ENCODE assay signal across 8 mouse cellular contexts in the genomic region with DNA sequence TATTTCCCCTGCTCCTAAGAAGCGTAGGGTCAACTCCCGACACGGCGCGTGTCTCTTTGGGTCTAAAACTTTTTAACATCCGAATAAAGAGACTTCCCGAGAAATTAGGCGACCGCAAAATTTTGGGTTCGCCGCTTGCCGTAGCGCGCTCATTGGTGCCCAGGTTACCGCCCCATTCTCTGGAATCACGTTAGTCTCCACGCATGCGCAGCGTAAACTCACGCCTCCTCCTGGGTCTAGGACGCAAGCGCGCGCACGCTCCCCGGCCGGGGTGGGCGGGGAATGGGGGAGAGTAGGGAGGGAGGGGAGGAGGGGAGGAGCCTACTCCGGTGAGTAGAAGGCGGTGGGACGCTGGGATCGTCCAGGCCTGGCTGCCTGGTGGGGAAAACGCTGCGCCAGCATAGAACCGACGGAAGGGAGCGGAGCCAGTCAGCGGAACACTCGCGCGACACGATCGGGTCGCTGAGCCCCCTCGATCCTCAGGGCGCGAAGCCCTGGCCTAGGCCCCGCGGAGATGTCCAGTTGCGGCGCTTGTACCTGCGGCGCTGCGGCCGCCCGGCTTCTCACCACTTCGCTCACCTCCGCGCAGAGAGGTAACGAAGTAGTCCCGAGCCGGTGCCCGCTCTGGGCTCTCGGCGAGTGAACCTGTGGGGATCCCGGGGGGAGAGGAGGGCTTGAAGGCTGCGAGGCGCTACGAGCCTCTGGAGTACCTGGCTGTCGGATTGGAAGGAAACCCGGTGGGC. TPM values are rescaled to one million over a fixed set of nuclear protein-coding genes. Genes with fewer than 3 reads are reported as not detected.
DNase-seq lines count a peak whose midpoint lies in the region; ATAC-seq and TF ChIP-seq lines count a peak whose summit lies in the region.

Gene Clpx (plus strand): TSS at position 288 of the 743 bp plus-strand sequence.

- ATAC-seq in common myeloid progenitor, adult 5-6 weeks (replicated peaks; ENCODE audit: low read depth, poor library complexity, severe bottlenecking) = peak; percentile 96
- ATAC-seq in hindbrain, postnatal 0 days = peak; percentile 98
- peak; percentile 96 for ATAC-seq in megakaryocyte, adult 5-6 weeks (ENCODE audit: poor library complexity, severe bottlenecking)

- no peaks in the 10 kb centered on the region for H3K27me3 ChIP-seq in hindbrain, postnatal 0 days (ENCODE audit: insufficient read depth, low read length)

- intact Hi-C loops in gastrocnemius, adult 2 months (cut with DNase I) = no loop called here
- intact Hi-C loops in left cerebral cortex, adult 2 months (cut with DNase I) = no loop called here

- DNase-seq in ZHBTc4 (ENCODE audit: low read depth, low spot score) = peak; percentile 100
- DNase-seq in gastrocnemius, adult 2 months = peak; percentile 99
- DNase-seq in hindbrain, postnatal 0 days (ENCODE audit: low spot score) = peak; percentile 100
- peak; percentile 98 for DNase-seq in left cerebral cortex, adult 2 months (ENCODE audit: extremely low spot score in 1 of 2, low spot score in 2 of 2)
- DNase-seq in right cerebral cortex, adult 2 months (ENCODE audit: low spot score in 2 of 2) = peak; percentile 96 to 99
- peak; percentile 99 for DNase-seq in urinary bladder, postnatal 14 days (ENCODE audit: low spot score)

- peaks cover 5% of the 10 kb centered on the region; the same call in 1 of the 2 replicates for H3K4me1 ChIP-seq in hindbrain, postnatal 0 days (ENCODE audit: insufficient read depth, low read length)

- peak within 1 kb of the TSS; percentile 82 for H3K4me3 ChIP-seq in gastrocnemius, adult 2 months
- peak within 1 kb of the TSS; percentile 84 for H3K4me3 ChIP-seq in hindbrain, postnatal 0 days (ENCODE audit: low read length)
- peak within 1 kb of the TSS; percentile 90 for H3K4me3 ChIP-seq in left cerebral cortex, adult 2 months

- peak within 1 kb of the TSS; percentile 94 for H3K4me2 ChIP-seq in hindbrain, postnatal 0 days (ENCODE audit: low read depth, low read length)

- peak within 1 kb of the TSS; percentile 91 for H3K9ac ChIP-seq in hindbrain, postnatal 0 days (replicated peaks; ENCODE audit: low read length)

- TF ChIP-seq CTCF in gastrocnemius, adult 2 months (IDR thresholded peaks at IDR 0.05) = peak; percentile 4; the same call in 1 of the 2 replicates
- TF ChIP-seq CTCF in hindbrain, postnatal 0 days (IDR thresholded peaks at IDR 0.05; ENCODE audit: low read depth) = peak; percentile 36
- TF ChIP-seq CTCF in left cerebral cortex, adult 2 months (IDR thresholded peaks at IDR 0.05) = no peak; the same call in 1 of the 2 replicates

- no peaks in the 10 kb centered on the region for H3K36me3 ChIP-seq in hindbrain, postnatal 0 days (ENCODE audit: insufficient read depth, low read length)

- peak within 1 kb of the TSS; percentile 96 for H3K27ac ChIP-seq in gastrocnemius, adult 2 months
- H3K27ac ChIP-seq in hindbrain, postnatal 0 days = peak within 1 kb of the TSS; percentile 86
- H3K27ac ChIP-seq in left cerebral cortex, adult 2 months = peak within 1 kb of the TSS; percentile 84

- WGBS in hindbrain, postnatal 0 days = under 1% methylated on average over 71 of the region's 71 CpGs

- no peaks in the 10 kb centered on the region for H3K9me3 ChIP-seq in hindbrain, postnatal 0 days (ENCODE audit: low read length)

RNA-seq across cellular contexts. Expression of gene Clpx, which starts in this region (rescaled TPM):
- total RNA-seq in common myeloid progenitor, adult 5-6 weeks (2017) = 50.2 and 53.4 TPM in 2 replicates
- 10 to 100 TPM; 54.0 to 72.6 TPM for total RNA-seq in gastrocnemius, adult 2 months (2021)
- 22.7 and 23.3 TPM in 2 replicates for total RNA-seq in hindbrain, postnatal 0 days (2014; rRNA removed)
- polyA plus RNA-seq in hindbrain, postnatal 0 days (2015; fragmentation: Nextera tagmentation; extraction: Ambion mirVana) = 37.1 and 41.2 TPM in 2 replicates
- 10 to 100 TPM; 29.6 to 34.5 TPM for total RNA-seq in left cerebral cortex, adult 2 months (2021)
- total RNA-seq in megakaryocyte, adult 5-6 weeks (2015) = 17.6 and 23.2 TPM in 2 replicates
- total RNA-seq in megakaryocyte, adult 5-6 weeks (2017) = 38.6 and 41.1 TPM in 2 replicates

Comparison
In these comparisons a context has a peak if more than half of its experiments do, and no peak if none do; other contexts are left out.
1. Peak in every context shown above with its lines: DNase-seq, ATAC-seq, H3K4me3 ChIP-seq and H3K27ac ChIP-seq.